Mouse (Mus musculus) WW6 (cell line): ENCODE results near the gene Gm21981.

Experiments
- DNase-seq: peaks from one replicate; pipeline ENCODE4 v3.0.0-alpha.2; 2013; ENCODE audit warnings: low read depth, low spot score

Gm21981 gene

DNA sequence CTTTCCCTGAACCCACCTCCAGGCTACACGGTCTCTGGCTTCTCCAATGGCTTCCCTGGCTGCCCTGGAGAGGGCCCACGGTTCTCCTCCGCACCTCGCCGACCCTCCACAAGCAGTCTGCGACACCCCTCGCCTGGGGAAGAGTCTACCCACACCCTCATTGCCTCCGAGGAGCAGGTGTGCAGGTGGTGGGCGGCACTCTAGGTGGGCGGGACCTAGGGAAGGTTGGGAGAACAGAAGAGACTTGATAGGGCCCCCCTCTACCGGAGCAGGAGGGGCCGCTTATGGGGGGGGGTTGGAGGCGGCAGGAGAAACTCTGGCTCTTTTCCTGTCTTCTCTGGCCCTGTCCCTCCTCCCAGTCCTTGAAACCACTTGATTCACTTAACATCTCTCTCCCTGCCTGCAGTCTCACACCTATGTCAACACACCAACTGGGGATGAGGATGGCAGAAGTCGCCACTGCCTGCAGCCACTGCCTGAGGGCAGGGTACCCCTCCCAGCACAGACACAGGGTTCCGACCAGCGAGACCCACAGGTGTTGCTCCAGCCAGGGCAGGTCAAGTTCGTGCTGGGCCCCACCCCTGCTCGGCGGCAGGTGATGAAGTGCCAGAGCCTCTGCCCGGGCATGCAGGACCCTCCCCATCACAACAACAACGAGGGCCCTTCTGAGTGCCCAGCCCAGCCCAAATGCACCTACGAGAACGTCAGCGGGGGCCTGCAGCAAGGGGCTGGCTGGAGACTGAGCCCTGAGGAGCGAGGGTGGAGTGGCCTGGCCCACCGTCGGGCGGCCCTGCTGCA, 8.5 kb upstream of the Gm21981 start:
- DNase-seq: no peak

DNA sequence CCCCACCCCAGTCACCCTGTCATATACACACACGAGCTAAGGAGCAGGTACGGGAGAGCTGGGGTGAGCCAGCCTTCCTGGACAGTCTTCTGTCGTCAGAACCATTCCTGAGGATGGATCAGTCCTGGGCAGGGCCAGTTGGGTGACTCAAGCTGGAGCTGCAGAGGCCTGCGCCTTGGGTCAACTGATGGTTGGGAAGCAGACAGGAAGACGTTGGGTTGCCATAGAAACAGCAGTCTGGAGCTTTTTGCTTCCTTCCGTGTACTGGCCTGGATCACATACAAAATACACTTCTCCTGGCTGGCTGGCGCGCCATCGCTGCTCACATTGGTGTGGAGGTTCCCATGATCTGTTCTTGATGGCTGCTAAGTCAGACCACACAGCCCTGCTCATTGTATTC, 7.5 kb upstream of the Gm21981 start:
- DNase-seq: no peak

DNA sequence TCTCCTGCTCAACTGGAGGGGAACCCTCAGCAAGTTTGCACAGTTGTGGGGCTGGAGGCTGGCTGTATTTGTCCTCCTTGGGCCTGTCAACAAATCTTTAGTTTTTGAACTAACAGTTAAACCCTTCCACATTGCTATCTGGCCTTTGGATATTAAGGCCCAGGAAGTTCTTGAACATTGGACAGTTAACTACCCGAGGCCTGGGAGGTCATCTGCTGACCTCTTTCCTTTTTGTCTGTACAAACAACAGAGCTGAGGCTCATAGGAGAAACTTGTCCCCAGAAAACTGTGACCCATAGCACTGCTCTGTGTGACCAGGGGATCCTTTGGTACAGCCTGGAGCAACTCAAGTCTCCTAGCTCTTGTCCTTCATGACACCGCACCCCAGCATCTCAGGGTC, 4.8 kb upstream of the Gm21981 start:
- DNase-seq: no peak

DNA sequence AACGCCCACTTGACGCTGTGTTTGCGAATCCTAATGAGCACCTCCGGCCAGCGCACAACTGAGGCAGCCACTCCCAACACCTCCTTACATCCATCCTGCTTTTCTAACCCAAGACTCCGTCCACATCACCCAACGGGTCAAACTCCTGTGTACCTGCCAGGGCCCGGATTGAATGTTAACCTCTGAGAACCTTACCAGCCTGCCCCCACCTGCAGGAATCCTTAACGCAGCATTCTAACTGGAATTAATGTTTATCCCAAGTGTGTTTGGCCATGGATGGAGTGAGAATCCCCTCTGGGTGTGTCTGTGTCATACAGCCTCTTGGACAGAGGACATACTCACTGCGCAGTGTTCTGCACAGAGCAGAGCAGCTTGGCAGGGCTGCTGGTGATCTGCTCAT, 3.9 kb upstream of the Gm21981 start:
- no peak for DNase-seq

DNA sequence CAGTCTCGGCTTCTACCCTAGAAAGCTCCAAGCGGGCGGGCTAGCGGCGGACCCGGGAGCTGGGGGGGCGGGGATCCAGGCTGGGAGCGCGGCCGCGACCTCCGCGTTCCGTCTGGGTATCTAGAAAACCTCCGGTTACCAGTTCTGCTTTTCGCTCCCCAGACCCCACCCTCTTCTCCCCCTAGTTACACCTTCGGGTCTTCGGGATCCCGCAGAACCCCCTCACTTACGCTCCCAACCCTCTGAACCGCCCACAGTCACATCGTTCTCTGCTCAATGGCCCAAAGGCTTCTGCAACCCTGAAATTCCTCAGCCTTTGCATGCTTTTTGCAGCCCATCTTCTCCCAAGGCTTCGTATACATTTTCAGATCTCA, 1.1 kb upstream of the Gm21981 start:
- no peak for DNase-seq

DNA sequence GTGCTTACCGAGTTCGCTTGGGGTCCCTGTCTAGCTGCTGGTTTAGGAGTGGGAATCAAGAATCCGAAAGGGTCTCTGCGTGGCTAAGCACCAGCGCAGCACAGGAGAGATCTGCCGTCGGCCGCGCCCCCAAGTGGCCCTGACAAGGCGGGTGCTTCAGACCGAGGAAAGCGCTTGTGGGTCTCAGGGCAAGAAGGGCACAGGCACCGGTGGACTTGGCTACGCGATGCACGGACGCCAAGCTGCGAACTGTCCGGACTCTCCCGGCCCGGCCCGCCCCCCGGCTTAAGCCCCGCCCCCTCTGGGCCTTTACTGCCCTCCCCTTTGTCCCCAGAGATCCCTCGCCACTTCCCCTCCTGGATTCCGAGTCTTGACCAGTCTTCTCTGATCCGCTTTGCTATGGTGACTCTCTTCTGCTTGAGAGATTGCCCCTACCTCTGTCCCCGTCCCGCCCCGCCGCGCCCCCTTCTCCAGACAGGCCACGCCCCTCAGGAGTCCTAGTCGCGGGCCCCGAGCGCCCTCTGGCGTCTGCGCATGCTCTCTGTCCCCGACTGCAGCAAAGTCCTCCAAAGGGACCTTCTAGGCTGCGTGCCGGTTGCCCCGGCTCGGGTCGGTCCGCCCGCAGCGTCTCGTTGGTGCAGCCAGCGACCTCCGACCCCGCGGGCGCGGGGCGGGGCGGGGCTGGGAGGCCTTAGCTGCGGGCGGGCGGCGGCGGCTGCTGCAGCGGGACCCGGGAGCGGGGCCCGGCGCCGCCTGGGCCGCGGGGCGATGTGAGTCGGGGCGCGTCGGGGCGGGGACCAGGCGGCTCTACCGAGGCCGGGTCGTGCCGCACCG, 465 bp upstream of the Gm21981 start, which contains the start of gene Prickle4:
Gene Prickle4, minus strand, starts transcription at position 234 of the 834 bp plus-strand sequence.
- no peak for DNase-seq

DNA sequence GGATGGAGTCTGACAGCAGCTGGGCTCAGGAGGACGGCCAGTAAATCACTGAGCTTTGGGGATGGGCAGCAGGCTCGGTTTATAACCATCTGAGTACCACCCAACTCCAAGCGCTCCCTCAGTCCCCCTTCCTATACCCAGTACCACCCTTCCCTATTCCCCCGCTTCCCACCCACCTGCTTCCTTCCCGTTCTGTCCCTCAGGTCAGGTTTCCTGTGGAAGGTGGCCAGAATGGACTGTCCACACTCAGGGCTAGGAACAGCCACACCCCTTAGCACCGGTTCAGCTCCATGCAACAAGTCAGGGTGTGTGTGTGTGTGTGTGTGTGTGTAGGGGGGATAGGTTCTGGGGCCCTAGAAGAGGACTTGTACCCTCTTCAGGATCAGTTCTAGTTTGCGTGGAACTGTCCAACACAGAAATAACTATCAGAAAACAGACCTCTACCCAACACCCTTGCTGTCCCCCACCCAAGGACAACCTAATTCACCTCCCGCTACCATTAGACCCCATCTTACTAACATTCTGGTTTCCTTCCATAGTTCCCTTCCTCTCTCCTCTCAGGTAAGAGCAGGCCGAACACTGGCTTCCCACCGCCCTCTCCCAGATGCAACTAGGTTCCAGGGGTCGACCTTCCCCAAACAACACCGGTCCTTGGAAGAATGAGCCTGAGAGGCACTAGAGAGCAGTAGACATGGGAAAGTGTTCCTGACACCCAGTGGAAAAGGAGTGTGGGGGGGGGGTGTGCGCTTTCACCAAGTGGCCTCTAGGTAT, 399 bp downstream of the Gm21981 start:
- no peak for DNase-seq

DNA sequence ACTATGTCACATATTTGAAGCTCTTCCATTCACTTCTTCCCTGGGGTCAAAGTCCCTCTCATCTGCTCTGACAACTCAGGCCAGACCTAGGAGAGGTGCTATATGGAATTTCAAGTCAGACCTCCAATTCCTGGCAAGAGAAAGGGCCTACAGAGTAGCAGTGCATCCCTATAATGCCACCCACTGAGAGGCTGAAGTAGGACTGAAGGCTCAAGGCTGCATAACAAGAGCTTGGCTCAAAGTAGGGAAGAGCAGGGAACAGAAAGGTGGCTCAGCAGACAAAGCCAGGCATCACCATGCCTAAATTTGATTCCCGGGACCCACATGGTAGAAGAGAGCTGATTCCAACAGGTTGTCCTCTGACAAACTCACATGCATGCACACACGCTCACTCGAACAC, 2.6 kb downstream of the Gm21981 start:
- no peak for DNase-seq

DNA sequence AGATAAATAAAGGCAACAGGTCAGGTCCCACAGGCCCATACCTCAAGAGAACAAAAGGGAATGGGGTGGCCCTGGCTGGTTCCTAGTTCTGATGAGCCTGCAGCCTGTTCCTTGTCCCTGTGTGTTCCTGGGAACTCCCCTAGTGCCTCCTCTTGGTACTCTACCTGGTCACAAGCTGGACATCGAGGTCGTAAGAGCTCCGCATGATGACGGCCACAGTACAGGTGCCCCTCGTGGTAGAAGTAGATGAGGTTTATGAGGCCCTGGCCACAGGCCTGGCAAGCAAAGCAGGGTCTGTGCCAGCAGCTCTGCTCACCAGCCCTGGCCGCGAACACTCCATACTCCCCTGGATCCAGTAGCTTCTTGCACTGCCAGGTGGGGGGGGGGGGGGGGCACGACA, 4.4 kb downstream of the Gm21981 start:
- no peak for DNase-seq

DNA sequence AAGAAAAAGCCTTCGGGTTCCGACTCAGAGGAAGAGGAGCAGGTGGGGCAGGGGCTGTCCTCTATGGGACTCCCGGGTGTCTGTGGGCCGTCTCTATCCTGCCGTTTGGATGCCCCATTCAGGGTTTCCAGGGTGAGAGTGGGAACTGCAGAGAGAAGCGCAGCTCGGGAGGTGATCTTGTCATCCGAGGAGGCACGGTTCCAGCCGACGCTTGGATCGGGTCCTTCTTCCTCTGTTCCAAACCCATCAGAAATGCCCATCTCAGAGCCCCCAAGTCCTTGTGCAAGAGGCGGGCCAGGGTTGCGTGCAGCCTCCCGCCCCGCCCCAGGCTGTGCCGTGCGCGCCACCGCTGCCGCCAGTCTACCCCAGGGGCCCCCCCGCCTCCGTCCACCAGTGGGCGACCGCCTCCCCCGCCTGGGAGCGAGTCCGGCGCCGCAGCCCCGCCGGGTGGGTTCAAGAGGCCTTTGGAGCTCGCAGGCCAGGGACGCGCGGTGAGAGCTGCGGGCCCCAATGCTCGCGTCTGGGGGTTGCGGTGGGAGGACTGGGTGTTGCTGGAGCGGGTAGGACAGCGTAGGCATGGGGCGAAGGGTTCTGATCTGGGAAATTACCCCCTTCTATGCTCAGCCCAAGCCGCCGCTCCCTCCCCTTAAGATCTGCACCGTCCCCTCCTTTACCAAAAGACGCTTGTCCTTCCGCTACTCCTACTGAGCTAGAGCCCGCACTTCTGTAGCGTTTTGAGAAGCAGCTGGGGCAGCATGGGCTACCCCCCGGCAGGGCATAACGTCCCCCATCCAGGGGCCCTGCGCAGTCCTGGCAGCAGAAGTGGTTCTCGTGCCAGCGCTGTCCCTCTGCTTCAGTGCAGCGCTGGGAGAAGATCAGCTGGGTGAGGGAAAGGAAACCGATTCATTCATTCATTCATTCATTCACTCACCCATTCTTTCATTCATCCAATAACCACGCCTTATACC, 5.4 kb downstream of the Gm21981 start, which contains the start of gene Frs3:
Gene Frs3, plus strand, starts transcription at position 423 of the 968 bp plus-strand sequence.
- no peak for DNase-seq

DNA sequence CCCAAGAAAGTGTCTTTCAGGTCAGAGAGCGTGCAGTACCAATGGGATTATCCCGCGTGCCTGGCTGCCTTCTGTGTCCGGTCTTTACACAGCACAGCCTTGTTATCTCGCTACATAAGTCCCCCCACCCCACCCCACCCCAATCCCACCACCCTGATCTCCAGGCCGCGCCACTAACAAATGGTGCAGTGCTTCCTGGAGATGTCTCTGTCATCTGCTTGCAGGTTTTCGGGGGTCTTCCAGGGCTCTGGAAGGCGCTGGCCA, 6.0 kb downstream of the Gm21981 start, which contains the start of gene Tomm6:
Gene Tomm6, minus strand, starts transcription at position 43 of the 264 bp plus-strand sequence.
- no peak for DNase-seq

DNA sequence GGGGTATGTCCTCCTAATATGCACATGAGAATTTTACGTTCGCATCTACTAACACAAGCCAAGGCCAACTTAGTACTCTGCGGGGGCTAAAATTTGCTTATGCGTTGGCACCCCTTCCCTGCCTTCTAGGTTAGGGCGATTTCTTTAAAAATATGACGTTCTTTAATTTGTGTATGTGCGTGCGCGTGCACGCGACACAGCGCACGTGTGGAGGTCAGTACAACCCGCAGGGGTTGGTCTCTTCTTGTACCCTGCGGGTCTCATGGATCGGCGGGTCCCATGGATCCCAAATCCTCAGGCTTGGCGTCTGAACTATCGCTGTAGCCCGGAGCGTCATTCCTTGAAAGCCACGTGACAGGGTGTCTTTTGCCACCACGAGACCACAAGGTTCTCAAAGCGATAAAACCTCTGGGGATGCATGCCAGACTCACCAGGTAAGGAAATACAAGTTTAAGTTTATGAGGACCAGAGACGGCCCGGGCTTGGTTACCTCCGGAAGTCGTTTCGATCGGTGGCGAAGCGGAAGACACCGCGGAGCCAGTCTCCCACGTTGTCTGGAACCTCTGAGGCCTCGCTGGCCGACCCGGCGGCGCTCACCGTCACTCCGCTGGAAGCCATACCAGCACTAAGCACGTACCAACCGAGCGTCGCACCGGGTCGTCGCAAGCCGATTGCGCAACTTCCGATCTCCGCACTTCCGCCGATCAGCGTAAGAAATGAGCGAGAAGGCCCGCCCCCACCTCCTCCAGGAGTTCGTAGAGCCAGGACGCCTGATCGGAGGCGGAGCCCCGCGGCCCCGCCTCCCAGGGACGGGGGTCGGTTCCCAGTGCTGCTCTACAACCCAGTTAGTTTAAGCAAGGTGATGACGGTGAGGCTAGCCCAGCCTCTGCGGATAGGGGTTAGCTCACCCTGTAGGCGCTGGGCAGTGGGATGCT, 6.6 kb downstream of the Gm21981 start:
- DNase-seq: peak; percentile 94

DNA sequence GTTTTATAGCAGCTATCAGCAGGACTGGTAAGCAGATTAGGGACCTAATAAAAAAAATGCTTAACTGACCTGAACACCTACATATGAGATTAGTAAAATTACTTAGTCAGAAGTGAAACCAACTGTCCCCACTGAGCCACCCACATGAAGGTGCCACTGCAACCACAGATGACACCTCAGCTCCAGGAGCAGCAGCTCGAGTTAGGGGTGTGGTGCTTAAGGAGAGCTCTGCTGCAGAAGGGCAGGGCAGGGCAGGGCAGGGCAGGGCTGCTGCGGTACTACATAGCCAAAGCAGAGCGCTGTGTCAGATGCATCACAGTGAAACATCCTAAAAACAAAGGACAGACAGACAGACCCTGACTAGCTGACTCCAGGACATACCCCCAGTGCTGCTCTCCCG, 11.4 kb downstream of the Gm21981 start:
- DNase-seq: no peak

DNA sequence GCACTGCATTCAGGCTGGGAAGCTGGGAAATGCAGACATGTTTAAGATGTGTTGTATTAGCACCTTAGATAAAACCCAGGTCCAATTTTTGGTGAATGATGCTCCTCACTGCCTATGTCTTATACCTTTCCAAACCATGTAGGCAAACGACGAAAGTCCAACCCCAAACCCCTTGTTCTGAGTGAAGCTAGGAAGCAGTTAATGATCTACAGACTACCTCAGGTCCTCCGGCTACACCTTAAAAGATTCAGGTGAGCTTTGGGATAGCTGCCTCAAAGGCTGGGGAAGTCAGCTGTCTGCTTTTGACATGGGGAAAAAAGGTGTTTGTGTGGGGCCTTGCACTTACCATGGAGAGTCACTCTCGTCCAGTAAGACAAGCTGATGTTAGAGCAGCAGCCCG, 15.6 kb downstream of the Gm21981 start:
- no peak for DNase-seq

DNA sequence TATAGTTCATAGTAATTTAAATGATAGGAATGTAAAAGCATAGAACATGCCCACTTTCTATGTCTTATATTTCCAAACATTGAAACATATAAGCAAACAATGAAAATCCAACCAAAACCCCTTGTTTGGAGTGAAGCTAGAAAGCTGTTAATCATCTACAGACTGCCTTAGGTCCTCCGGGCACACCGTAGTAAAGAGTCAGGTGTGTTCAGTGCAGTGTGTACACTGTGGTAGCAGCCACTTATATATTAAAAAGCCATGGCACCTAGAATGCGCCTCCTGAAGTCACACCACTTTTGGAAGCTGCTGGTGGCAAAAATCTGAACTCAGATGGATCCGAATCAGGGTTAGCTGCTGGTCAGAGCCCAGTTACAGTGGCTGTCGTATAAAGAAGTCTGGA, 16.0 kb downstream of the Gm21981 start:
- DNase-seq: no peak

DNA sequence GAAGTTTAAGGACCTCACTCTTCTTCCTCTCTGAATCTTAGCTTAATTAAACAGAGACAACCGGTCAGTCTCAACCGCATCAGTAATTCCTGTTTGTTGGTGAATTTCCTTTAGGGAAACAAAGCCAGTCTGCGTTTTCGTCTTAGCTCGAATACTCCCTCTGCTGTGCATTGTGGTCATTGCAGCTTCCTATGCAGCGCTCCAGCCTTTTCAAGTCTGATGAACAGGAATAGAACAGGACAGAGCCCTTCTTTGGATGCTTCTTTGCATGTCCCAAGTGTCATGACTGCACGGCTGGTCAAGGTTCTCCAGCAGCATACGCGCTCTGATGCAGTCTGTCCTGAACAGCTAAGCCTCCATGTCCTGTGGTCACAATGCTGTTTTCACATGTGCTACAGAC, 17.7 kb downstream of the Gm21981 start:
- no peak for DNase-seq

DNA sequence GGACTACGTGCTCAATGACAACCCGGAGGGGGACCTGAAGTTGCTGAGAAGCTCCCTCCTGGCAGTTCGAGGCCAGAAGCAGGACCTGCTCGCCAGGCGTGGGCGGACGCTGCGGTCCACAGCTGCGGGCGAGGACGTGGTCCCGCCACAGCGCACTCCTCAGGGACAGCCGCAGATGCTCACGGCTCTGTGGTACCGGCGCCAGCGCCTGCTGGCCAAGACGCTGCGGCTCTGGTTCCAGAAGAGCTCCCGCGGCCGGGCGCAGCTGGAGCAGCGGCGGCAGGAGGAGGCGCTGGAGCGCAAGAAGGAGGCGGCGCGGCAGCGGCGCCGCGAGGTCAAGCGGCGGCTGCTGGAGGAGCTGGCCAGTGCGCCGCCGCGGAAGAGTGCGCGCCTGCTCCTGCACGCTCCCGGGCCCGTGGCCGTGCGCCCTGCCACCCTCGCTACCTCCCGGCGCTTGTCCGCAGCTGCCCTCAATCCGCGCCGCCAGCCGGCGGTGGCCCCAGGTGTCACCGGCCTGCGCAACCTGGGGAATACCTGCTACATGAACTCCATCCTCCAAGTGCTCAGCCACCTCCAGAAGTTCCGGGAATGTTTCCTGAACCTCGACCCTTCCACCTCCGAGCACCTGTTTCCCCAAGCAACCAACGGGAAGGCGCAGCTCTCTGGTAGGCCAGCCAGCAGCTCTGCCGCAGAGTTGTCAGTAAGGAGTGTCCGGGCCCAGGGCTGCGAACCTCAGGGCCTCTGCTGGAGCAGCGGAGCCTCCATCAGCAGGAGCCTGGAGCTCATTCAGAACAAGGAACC, 21.7 kb downstream of the Gm21981 start:
- peak; percentile 49 for DNase-seq

DNA sequence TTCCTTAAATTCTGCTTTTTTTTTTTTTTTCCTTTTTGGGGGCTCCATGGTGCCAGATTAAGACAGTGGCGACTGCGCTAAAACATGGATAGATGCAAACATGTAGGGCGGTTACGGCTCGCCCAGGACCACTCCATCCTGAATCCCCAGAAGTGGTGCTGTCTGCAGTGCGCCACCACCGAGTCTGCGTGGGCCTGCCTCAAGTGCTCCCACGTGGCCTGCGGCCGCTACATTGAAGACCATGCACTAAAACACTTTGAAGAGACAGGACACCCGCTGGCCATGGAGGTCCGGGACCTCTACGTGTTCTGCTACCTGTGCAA, 22.3 kb downstream of the Gm21981 start:
- DNase-seq: no peak

DNA sequence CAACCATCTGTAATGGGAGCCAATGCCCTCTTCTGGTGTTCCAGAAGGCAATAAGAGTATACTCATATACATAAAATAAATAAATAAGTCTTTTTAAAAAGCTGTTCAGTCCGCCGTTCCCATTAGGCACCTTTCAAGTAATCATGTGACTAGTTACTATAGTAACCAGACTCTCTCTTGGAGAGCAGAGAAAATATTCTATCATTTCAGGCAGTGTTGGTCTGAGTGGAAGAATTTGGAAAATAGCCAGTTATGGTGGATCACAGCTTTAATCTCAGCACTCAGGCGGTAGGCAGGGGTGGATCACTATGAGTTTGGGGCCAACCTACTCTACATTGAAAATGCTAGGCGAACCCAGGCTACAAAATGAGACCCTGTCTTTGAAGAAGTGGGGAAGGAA, 25.1 kb downstream of the Gm21981 start:
- no peak for DNase-seq
